Mouse (Mus musculus) heart, postnatal 0 days (tissue): ENCODE results near the gene Copa.

Experiments
- CTCF ChIP-seq: IDR thresholded peaks from 2 replicates; pipeline ENCODE4 v1.5.1; 2016; ENCODE audit warnings: antibody characterized with exemption, control low read depth, low read depth
- EP300 ChIP-seq: IDR thresholded peaks from 2 replicates; pipeline ENCODE4 v1.6.1; 2016; ENCODE audit warnings: antibody characterized with exemption, low read depth

DNA sequence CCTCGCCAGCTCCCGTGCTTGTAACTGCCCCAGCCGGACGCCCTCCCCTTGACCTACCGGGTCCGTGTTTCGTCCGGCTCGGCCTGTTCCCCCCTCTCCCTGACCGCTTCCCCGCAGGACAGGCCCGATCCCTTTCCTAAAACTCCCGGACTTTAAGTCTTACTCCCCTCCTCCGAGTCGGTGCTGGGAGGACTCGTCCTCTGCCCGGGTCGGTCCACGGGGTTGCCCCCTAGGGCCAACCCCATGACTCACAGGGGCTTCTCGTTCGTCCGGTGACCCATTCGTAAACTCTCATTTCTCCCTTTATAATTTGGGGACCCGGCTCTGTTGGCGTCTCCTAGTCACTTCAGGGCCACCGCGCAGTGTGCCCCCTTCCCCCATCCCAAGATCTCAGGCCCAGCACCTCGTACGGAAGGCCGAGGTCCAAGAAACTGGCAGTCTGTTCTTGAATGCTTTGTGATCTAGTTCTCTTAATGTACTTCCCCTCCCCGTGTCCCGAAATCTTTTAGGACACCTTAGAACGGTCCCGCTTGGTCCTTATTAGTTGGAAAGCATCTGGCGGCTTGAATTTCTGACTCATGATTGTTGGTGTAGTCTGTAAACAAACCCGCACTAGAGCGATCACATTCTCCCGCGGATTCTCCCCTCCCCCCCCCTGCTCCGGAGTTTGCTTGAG is 66.1 kb downstream of the Copa start:
- TF ChIP-seq CTCF (no peak), EP300 (no peak)
